Comparison of ENCODE assay signal across 8 mouse cellular contexts in the genomic region with DNA sequence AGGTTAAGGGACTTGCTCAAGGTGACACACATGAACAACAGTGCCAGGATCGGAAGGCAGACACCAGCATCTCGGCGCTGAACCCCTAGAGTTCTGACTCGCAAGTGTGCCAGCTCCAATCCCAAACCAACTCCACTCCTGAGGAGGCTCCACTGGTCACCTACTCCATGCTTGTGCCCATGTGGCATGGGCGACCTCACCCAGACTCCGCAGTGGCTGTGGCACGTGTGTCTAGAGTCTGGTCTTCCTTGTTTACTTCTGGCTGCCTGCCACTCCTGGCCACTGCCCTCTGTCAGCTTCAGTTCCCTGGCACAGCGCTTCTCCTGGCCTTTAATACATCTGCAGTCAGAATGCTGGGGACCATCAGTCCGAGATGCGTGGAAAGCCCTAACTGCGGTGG. TPM values are rescaled to one million over a fixed set of nuclear protein-coding genes. Genes with fewer than 3 reads are reported as not detected.
DNase-seq lines count a peak whose midpoint lies in the region; ATAC-seq and TF ChIP-seq lines count a peak whose summit lies in the region.

No protein-coding gene starts in this region.

- H3K4me2 ChIP-seq in heart, embryonic 11.5 days = peak overlapping the region; percentile 81
- peak overlapping the region; percentile 99 for H3K4me2 ChIP-seq in kidney, embryonic 16.5 days (replicated peaks; ENCODE audit: low read depth, low read length)

- H3K36me3 ChIP-seq in thymus, adult 2 months (ENCODE audit: control insufficient read depth, insufficient read depth, low read length) = no peaks in the 10 kb centered on the region
- no peaks in the 10 kb centered on the region for H3K36me3 ChIP-seq in heart, embryonic 11.5 days (ENCODE audit: control insufficient read depth, insufficient read depth, low read length)
- no peaks in the 10 kb centered on the region for H3K36me3 ChIP-seq in kidney, embryonic 16.5 days (ENCODE audit: insufficient read depth, low read length)
- no peaks in the 10 kb centered on the region for H3K36me3 ChIP-seq in splenic B cell, adult 2 months (ENCODE audit: control insufficient read depth, insufficient read depth, low read length, poor library complexity, severe bottlenecking)

- TF ChIP-seq CTCF in thymus, adult 2 months (IDR thresholded peaks at IDR 0.05; ENCODE audit: borderline replicate concordance, control insufficient read depth, extremely low read depth, insufficient read depth, low read length, poor library complexity) = no peak

- H3K27me3 ChIP-seq in thymus, adult 2 months (ENCODE audit: control insufficient read depth, insufficient read depth, low read length) = no peaks in the 10 kb centered on the region
- H3K27me3 ChIP-seq in heart, embryonic 11.5 days (ENCODE audit: control insufficient read depth, insufficient read depth, low read length) = 0 out of 2 replicates have a peak, but pooled peaks cover 3% of the 10 kb centered on the region
- H3K27me3 ChIP-seq in kidney, embryonic 16.5 days (ENCODE audit: insufficient read depth, low read length) = peaks cover 35% of the 10 kb centered on the region
- no peaks in the 10 kb centered on the region for H3K27me3 ChIP-seq in splenic B cell, adult 2 months (ENCODE audit: control insufficient read depth, insufficient read depth, low read length, poor library complexity, severe bottlenecking)

- DNase-seq in thymus, adult 2 months = no peak
- no peak for DNase-seq in thymus, postnatal 25 days
- peak; percentile 64 to 67 for DNase-seq in cerebellum, postnatal 36 days
- DNase-seq in lung, postnatal 14 days = peak; percentile 71
- peak; percentile 13 for DNase-seq in splenic B cell, adult 2 months (ENCODE audit: low read depth, low spot score)
- no peak for DNase-seq in T-cell, adult 2 months (ENCODE audit: low spot score)

- peak overlapping the region; percentile 39; the same call in 1 of the 2 replicates for H3K4me3 ChIP-seq in thymus, adult 2 months (ENCODE audit: control insufficient read depth, insufficient read depth, low read length)
- peak overlapping the region; percentile 73 for H3K4me3 ChIP-seq in heart, embryonic 11.5 days (ENCODE audit: low read depth, low read length)
- peak overlapping the region; percentile 66 for H3K4me3 ChIP-seq in kidney, embryonic 16.5 days (ENCODE audit: low read length)

- 49% methylated on average over 11 of the region's 11 CpGs for WGBS in thymus, adult 2 months
- 18% methylated on average over 11 of the region's 11 CpGs for WGBS in heart, embryonic 11.5 days (ENCODE audit: insufficient replicate concordance)
- WGBS in kidney, embryonic 16.5 days = 23% methylated on average over 11 of the region's 11 CpGs

- no peak for TF ChIP-seq POLR2A in thymus, adult 2 months (IDR thresholded peaks at IDR 0.05; ENCODE audit: control insufficient read depth, extremely low read depth, insufficient read depth, low read length, poor library complexity)

- peak overlapping the region; percentile 64 for H3K9ac ChIP-seq in heart, embryonic 11.5 days (ENCODE audit: low read depth, low read length)
- 0 out of 2 replicates have a peak overlapping the region, but pooled peaks have one; percentile 33 for H3K9ac ChIP-seq in kidney, embryonic 16.5 days (replicated peaks; ENCODE audit: low read length)

- H3K27ac ChIP-seq in thymus, adult 2 months (ENCODE audit: control insufficient read depth, insufficient read depth, low read length) = no peak overlapping the region
- no peak overlapping the region for H3K27ac ChIP-seq in heart, embryonic 11.5 days (ENCODE audit: low read depth, low read length)
- no peak overlapping the region for H3K27ac ChIP-seq in kidney, embryonic 16.5 days (ENCODE audit: low read length)

- H3K4me1 ChIP-seq in thymus, adult 2 months (replicated peaks; ENCODE audit: control insufficient read depth, insufficient read depth, low read length) = peaks cover 26% of the 10 kb centered on the region
- H3K4me1 ChIP-seq in heart, embryonic 11.5 days (ENCODE audit: control insufficient read depth, insufficient read depth, low read length) = peaks cover 27% of the 10 kb centered on the region
- H3K4me1 ChIP-seq in kidney, embryonic 16.5 days (ENCODE audit: insufficient read depth, low read length) = peaks cover 29% of the 10 kb centered on the region

- ATAC-seq in heart, embryonic 11.5 days (replicated peaks; ENCODE audit: insufficient number of reproducible peaks, low FRiP score, low TSS enrichment) = no peak
- ATAC-seq in kidney, embryonic 16.5 days (ENCODE audit: low FRiP score, low TSS enrichment) = peak; percentile 36

- peaks cover 5% of the 10 kb centered on the region; the same call in 1 of the 2 replicates for H3K9me3 ChIP-seq in heart, embryonic 11.5 days (replicated peaks; ENCODE audit: control insufficient read depth, low read length)
- H3K9me3 ChIP-seq in kidney, embryonic 16.5 days (ENCODE audit: low read length) = peaks cover 4% of the 10 kb centered on the region

RNA-seq across cellular contexts. Expression of a gene that starts 0.7 kb away (rescaled TPM):
- polyA plus RNA-seq in thymus, adult 2 months (2012; rRNA removed) = 4.1 and 4.3 TPM in 2 replicates
- polyA plus RNA-seq in heart, embryonic 11.5 days (2014; fragmentation: Nextera tagmentation; extraction: Ambion mirVana) = 1.4 and 1.5 TPM in 2 replicates
- polyA plus RNA-seq in kidney, embryonic 16.5 days (2015; fragmentation: Nextera tagmentation; extraction: Ambion mirVana) = 0.24 and 0.36 TPM in 2 replicates

Comparison
In these comparisons a context has a peak if more than half of its experiments do, and no peak if none do; other contexts are left out.
1. DNase-seq: peak in cerebellum, postnatal 36 days (2 of 2), lung, postnatal 14 days (single experiment) and splenic B cell, adult 2 months (single experiment); none in thymus, adult 2 months (single experiment), thymus, postnatal 25 days (single experiment) and T-cell, adult 2 months (single experiment).
2. Peak in every context shown above with its lines, with median percentiles within 50 percentile points of each other: H3K4me3 ChIP-seq.